Mouse (Mus musculus): ENCODE results near the gene Arhgef12.
"Not testable (repeated sequence)": the region's sequence is repeated elsewhere in the genome, so short reads cannot be mapped to it uniquely, and the experiment has no call there.

Gene Arhgef12

GRCm38 (mm10) chr9:43107187-43107517 lies at the start of gene Arhgef12:
Arhgef12 (minus strand) TSS chr9:43107239.
- no peak for DNase-seq (ENCODE audit: low spot score)

- no peak for DNase-seq (ENCODE audit: low spot score)
Observed at GRCm38 (mm10) chr9:43155960-43156359, 48.9 kb upstream of the Arhgef12 start.

- no peak for DNase-seq (ENCODE audit: low spot score)
Observed at GRCm38 (mm10) chr9:43151779-43152178, 44.7 kb upstream of the Arhgef12 start.

GRCm38 (mm10) chr9:43150957-43151356 lies 43.9 kb upstream of the Arhgef12 start:
- DNase-seq (ENCODE audit: low spot score): no peak

GRCm38 (mm10) chr9:43150075-43150474 lies 43.0 kb upstream of the Arhgef12 start:
- DNase-seq (ENCODE audit: low spot score): peak; percentile 43

- no peak for DNase-seq (ENCODE audit: low spot score)
Observed at GRCm38 (mm10) chr9:43149498-43149897, 42.5 kb upstream of the Arhgef12 start.

- no peak for DNase-seq (ENCODE audit: low spot score)
Observed at GRCm38 (mm10) chr9:43145196-43145595, 38.2 kb upstream of the Arhgef12 start.

GRCm38 (mm10) chr9:43144206-43144810 lies 37.3 kb upstream of the Arhgef12 start:
- no peak for DNase-seq (ENCODE audit: low spot score)

- peak; percentile 62 for DNase-seq (ENCODE audit: low spot score)
Observed at GRCm38 (mm10) chr9:43141839-43142238, 34.8 kb upstream of the Arhgef12 start.

GRCm38 (mm10) chr9:43133525-43133924 lies 26.5 kb upstream of the Arhgef12 start:
- DNase-seq (ENCODE audit: low spot score): no peak

GRCm38 (mm10) chr9:43132380-43132779 lies 25.3 kb upstream of the Arhgef12 start:
- DNase-seq (ENCODE audit: low spot score): no peak

- DNase-seq (ENCODE audit: low spot score): peak; percentile 44
Observed at GRCm38 (mm10) chr9:43131940-43132339, 24.9 kb upstream of the Arhgef12 start.

GRCm38 (mm10) chr9:43130684-43131083 lies 23.6 kb upstream of the Arhgef12 start:
- no peak for DNase-seq (ENCODE audit: low spot score)

- DNase-seq (ENCODE audit: low spot score): no peak
Observed at GRCm38 (mm10) chr9:43127101-43127787, 20.2 kb upstream of the Arhgef12 start.

GRCm38 (mm10) chr9:43122379-43122778 lies 15.3 kb upstream of the Arhgef12 start:
- no peak for DNase-seq (ENCODE audit: low spot score)

GRCm38 (mm10) chr9:43121948-43122347 lies 14.9 kb upstream of the Arhgef12 start:
- not testable (repeated sequence) for DNase-seq (ENCODE audit: low spot score)

GRCm38 (mm10) chr9:43116997-43117336 lies 9.9 kb upstream of the Arhgef12 start:
- no peak for DNase-seq (ENCODE audit: low spot score)

- DNase-seq (ENCODE audit: low spot score): peak; percentile 33
Observed at GRCm38 (mm10) chr9:43116134-43116996, 9.3 kb upstream of the Arhgef12 start, which contains the start of gene Tmem136. Tmem136 (minus strand) TSS chr9:43116570.

GRCm38 (mm10) chr9:43115431-43116133 lies 8.5 kb upstream of the Arhgef12 start:
- no peak for DNase-seq (ENCODE audit: low spot score)

- DNase-seq (ENCODE audit: low spot score): no peak
Observed at GRCm38 (mm10) chr9:43114833-43115232, 7.8 kb upstream of the Arhgef12 start.

GRCm38 (mm10) chr9:43110286-43110980 lies 3.4 kb upstream of the Arhgef12 start:
- DNase-seq (ENCODE audit: low spot score): no peak

- DNase-seq (ENCODE audit: low spot score): no peak
Observed at GRCm38 (mm10) chr9:43109125-43109524, 2.1 kb upstream of the Arhgef12 start.

All from urinary bladder, postnatal 25 days (tissue).